Mouse (Mus musculus) cerebellum, adult 2 months (tissue): ENCODE results near the gene P2rx4. TPM values are rescaled to one million over a fixed set of nuclear protein-coding genes. Genes with fewer than 3 reads are reported as not detected.

Experiments
- DNase-seq, 2 experiments: peaks; one replicate each; pipeline ENCODE4 v3.0.0; 2021
- H3K27ac ChIP-seq: fragments of 200-500 bp; 2 replicates; pipeline ENCODE4 v1.5.1; 2012; ENCODE audit warnings: low read length, control low read depth, inconsistent platforms; ENCODE audit not compliant: insufficient read depth
- H3K27me3 ChIP-seq: fragments of 200-500 bp; 2 replicates; pipeline ENCODE4 v1.6.1; 2012; ENCODE audit warnings: inconsistent platforms, mild to moderate bottlenecking, low read length, moderate library complexity; ENCODE audit not compliant: control insufficient read depth, insufficient read depth
- H3K4me1 ChIP-seq: fragments of 200-500 bp; 2 replicates; pipeline ENCODE4 v1.6.1; 2011; ENCODE audit warnings: low read length; ENCODE audit not compliant: control insufficient read depth, insufficient read depth
- H3K4me3 ChIP-seq: fragments of 200-500 bp; replicated peaks from 2 replicates; pipeline ENCODE3; 2011; ENCODE audit warnings: mild to moderate bottlenecking, low read depth, low read length, control low read depth; ENCODE audit not compliant: insufficient read depth
- CTCF ChIP-seq: fragments of 200-500 bp; IDR thresholded peaks from 2 replicates; pipeline ENCODE4 v1.5.1; 2011; ENCODE audit warnings: low read depth, mild to moderate bottlenecking, control low read depth, low read length, moderate library complexity, borderline replicate concordance; ENCODE audit not compliant: insufficient read depth
- POLR2A ChIP-seq: fragments of 200-500 bp; IDR thresholded peaks from 2 replicates; pipeline ENCODE4 v1.6.1; 2011; ENCODE audit warnings: low read length, control low read depth, borderline replicate concordance; ENCODE audit not compliant: insufficient read depth
- WGBS: fragments of 180-500 bp; shearing (Covaris S2); methylation state at CpG from one replicate; pipeline ENCODE4 v1.1.7; 2018; 5-methylcytosine and 5-hydroxymethylcytosine counted together
- polyA plus RNA-seq: library from polyadenylated mRNA; depleted of rRNA; stranded (reverse); fragments of >200 nt; gene quantifications from 2 replicates; pipeline ENCODE4 v1.2.3, GENCODE M21; 2012

The P2rx4 gene
- polyA plus RNA-seq, 1 experiment = 42.0 TPM

DNA sequence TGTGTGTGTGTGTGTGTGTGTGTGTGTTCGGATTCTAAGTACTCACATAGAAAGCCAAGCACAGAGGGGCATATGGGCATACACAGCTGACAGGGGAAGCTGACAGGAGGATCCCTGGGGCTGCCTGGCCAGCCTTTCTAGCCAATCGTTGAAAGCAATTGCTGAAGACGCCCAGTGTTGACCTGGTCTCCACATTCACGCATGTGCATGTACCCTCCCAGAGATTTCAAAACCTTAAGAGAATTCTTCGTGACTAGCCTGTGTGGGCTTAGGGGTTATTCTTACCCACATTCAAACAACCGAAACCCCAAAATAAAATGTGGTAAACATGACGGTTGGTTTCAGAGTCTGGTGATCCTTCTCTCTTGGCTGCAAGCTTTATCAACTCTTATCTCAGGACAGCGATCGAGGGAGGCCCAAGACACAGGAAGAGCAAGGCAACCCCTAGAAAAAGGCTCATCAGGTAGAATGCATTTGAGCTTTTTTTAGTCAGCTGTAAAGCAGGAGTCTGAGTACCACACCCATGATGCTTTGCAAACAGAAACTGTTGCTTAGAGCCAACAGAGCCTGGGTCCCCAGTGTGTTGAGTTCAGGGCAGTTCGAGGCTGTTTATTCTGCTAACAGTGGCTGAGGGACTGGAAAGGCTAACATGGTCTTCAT lies 9.2 kb upstream of the P2rx4 start:
- TF ChIP-seq CTCF (no peak), POLR2A (no peak)
- no peaks in the 10 kb centered on the region for H3K4me1 ChIP-seq
- no peak overlapping the region for H3K27ac ChIP-seq
- H3K4me3 ChIP-seq = no peak overlapping the region
- 49% methylated on average over 10 of the region's 10 CpGs for WGBS
- no peak for DNase-seq
- no peaks in the 10 kb centered on the region for H3K27me3 ChIP-seq

DNA sequence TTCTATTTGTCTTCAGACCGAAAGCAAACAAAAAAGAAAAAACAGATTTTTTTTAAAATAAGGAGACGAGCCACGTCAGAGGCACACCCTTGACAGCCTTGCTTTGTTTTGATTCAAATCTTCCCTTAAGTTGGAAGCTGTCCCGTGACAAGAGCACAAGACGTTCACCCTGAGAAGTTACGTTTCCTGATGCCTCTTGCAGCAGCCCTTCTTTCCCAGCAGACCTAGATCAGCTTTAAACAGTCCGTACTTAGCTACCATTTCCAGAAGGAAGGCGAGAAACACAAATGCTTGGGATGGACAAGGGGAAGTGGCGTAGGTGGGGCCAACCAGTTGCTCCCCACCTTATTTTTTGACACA lies 8.7 kb upstream of the P2rx4 start:
- 87% methylated on average over 9 of the region's 9 CpGs for WGBS
- H3K4me3 ChIP-seq = no peak overlapping the region
- no peak for DNase-seq
- no peaks in the 10 kb centered on the region for H3K27me3 ChIP-seq
- no peak overlapping the region for H3K27ac ChIP-seq
- no peak for TF ChIP-seq CTCF
- no peak for TF ChIP-seq POLR2A
- H3K4me1 ChIP-seq = no peaks in the 10 kb centered on the region

DNA sequence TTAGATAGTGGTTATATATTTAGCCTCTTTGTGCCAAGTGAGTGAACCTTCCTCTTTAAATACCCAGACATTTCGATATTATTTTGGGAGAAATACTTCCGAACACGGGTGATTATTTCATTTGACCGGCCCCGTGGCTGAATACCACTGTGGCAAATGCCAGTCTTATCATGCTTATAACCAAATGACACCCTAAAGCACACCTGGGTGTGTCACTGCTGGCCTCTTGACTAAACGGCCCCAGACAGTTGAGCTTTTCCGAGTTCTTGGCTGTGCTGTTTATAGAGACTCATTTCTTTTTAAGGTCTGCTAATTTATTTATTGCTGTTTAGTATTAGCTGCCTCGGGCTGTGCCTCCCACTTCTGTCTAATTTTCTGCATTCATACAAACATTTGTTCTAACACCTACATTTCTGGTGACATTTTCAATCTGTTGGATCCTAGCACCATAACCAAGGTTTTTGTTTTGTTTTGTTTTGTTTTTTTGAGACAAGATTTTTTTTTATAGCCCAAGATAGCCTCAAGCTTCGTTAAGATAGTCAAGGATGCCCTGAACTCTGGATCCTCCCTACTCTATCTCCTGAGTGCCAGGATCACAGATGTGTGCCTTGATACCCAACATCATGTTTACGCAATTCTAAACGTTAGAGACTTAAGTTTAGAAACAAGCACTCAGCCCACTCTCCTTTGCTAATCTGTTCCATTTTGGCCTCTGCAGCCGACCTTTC lies 7.1 kb upstream of the P2rx4 start:
- Histone ChIP-seq H3K4me1 (no peaks in the 10 kb centered on the region), H3K27ac (no peak overlapping the region), H3K4me3 (no peak overlapping the region), H3K27me3 (no peaks in the 10 kb centered on the region)
- TF ChIP-seq POLR2A = no peak
- no peak for TF ChIP-seq CTCF
- 90% methylated on average over 12 of the region's 12 CpGs for WGBS
- DNase-seq = no peak

DNA sequence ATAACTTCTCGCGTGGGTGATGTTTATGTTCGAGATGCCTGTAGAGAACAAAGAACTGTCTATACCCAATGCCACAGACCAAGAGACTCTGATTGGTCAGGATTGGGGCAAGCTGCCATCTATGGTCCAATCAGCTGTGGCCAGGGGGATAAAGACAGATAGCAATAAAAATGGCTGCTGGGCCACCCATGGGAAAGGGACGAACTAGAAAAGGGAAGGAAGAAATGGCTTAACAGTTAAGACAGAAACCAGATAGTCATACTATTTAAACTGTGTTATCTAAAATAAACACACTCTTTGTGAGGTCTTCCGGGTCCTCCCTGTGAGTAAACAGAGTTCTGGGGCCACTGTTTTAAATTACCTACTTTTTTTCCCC lies 6.5 kb upstream of the P2rx4 start:
- no peak for TF ChIP-seq CTCF
- TF ChIP-seq POLR2A = no peak
- no peak overlapping the region for H3K27ac ChIP-seq
- no peak overlapping the region for H3K4me3 ChIP-seq
- H3K4me1 ChIP-seq = no peaks in the 10 kb centered on the region
- DNase-seq = no peak
- 80% methylated on average over 5 of the region's 5 CpGs for WGBS
- no peaks in the 10 kb centered on the region for H3K27me3 ChIP-seq

DNA sequence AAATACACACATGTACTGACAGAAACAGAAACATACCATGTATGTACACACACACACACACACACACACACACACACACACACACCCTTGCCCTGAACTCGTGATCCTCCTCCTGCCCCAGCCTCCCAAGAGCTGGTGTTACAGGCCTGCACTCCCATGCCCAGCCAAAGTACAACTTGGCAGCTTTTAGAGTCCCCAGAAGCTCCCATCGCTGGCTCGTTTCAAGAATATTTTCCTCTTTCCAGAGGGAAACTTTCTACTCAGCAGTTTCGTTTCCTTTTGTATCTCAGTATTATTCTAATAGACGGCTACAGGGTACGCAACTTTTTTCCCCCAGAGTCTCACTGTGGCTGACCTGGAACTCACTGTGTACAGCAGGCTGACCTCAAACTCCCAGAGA lies 5.2 kb upstream of the P2rx4 start:
- TF ChIP-seq CTCF (no peak), POLR2A (no peak)
- Histone ChIP-seq H3K27me3 (no peaks in the 10 kb centered on the region), H3K4me1 (no peaks in the 10 kb centered on the region), H3K4me3 (no peak overlapping the region), H3K27ac (no peak overlapping the region)
- no peak for DNase-seq
- WGBS = 64% methylated on average over 6 of the region's 6 CpGs

DNA sequence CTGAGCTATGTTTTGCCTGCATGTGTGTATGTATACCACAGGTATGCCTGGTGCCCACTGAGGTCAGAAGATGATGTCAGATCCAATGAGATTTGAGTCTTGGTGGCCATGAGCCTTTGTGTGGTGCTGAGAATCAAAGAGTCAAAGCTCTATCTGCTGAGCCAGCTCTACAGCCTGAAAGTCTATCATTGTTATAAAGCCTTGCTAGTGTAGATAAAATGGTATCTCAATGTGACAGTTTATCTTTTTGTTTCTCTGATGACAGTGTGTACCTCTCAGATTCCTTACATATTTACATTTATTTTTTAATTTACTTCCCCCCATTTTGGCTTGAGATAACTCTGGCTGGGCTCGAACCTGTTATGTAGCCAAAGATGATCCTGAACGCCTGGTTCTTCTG lies 3.8 kb upstream of the P2rx4 start:
- H3K27ac ChIP-seq = no peak overlapping the region
- no peak for DNase-seq
- WGBS = 89% methylated on average over 2 of the region's 2 CpGs
- no peaks in the 10 kb centered on the region for H3K27me3 ChIP-seq
- TF ChIP-seq CTCF (no peak), POLR2A (no peak)
- no peak overlapping the region for H3K4me3 ChIP-seq
- H3K4me1 ChIP-seq = no peaks in the 10 kb centered on the region

DNA sequence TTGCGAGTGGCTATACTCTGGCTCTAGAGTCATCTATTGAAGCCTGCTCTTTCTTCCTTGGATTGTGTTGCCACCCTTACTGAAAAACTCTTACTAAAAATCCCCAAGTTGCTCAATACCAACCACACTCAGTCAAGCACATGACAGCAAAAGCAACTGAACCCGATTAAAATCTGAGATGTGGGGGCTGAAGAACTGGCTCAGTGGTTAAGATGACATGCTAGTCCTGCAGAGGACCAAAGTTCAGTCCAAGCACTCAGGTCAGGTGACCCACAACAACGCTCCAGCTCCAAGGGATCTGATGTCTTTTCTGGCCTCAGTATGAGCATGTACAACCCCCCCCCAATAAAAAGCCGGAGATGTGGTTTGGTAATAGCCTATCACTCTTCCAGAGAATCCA lies 2.8 kb upstream of the P2rx4 start:
- 88% methylated on average over 4 of the region's 4 CpGs for WGBS
- H3K4me3 ChIP-seq = no peak overlapping the region
- no peak overlapping the region for H3K27ac ChIP-seq
- no peak for TF ChIP-seq CTCF
- TF ChIP-seq POLR2A = no peak
- H3K4me1 ChIP-seq = no peaks in the 10 kb centered on the region
- H3K27me3 ChIP-seq = no peaks in the 10 kb centered on the region
- DNase-seq = no peak

DNA sequence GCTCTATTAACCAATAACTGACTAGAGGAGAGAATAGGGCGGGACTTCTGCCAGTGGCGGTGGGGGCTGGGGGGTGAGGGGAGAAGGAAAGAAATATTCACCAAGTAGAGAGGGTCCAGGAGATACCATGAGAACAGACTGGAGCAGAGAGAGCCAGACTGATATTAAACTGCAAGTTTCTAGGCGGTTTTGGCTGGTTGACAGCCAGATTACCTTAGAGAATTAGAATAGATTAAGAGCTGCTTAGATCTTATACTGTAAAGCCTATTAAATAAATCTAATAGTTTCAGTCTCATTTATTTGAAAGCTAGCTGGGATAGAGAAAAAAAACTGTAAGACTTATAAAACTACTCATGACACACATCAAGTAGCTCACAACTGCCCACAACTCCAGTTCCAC lies 2.2 kb upstream of the P2rx4 start:
- 82% methylated on average over 3 of the region's 3 CpGs for WGBS
- TF ChIP-seq CTCF = no peak
- no peak for TF ChIP-seq POLR2A
- no peaks in the 10 kb centered on the region for H3K4me1 ChIP-seq

DNA sequence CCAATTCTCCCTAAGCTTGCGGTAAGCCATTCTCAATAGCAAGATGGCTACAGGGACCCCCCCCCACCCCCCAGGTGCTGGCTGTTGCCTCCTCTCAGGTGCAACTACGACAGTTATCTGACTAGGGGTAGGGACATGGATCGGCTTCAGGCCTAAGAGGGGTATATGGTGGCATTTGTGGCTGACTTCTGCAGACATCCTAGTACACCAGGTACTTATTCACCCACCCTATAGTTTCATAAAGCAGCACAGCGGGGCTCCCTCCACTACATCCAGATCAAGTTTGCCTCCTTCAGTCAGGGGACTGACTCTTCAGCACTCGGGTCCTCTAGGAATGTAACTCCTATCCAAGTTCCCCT lies 448 bp upstream of the P2rx4 start:
- 35% methylated on average over 5 of the region's 5 CpGs for WGBS
- DNase-seq = no peak
- no peak for TF ChIP-seq CTCF
- no peak for TF ChIP-seq POLR2A
- H3K27me3 ChIP-seq = no peaks in the 10 kb centered on the region
- peak overlapping the region; percentile 71 for H3K27ac ChIP-seq
- H3K4me1 ChIP-seq = no peaks in the 10 kb centered on the region
- peak overlapping the region; percentile 74 for H3K4me3 ChIP-seq

More for the DNA sequence above, 2.2 kb upstream of the P2rx4 start:
- DNase-seq = no peak
- Histone ChIP-seq H3K27ac (no peak overlapping the region), H3K27me3 (no peaks in the 10 kb centered on the region), H3K4me3 (no peak overlapping the region)
